Mouse (Mus musculus) intestine, embryonic 14.5 days (tissue): Measurements from ENCODE around the gene Sox15. TPM values are rescaled to one million over a fixed set of nuclear protein-coding genes. Genes with fewer than 3 reads are reported as not detected.
"Not testable (repeated sequence)": the region's sequence is repeated elsewhere in the genome, so short reads cannot be mapped to it uniquely, and the experiment has no call there.

Source experiments
- ATAC-seq: fragments of 200-750 bp; cut with Nextera tagmentation; replicated peaks from 2 replicates; pipeline ENCODE4 v1.8.0; 2017; ENCODE audit warnings: low read depth, moderate number of reproducible peaks, moderate TSS enrichment, moderate library complexity; ENCODE audit not compliant: low FRiP score, low TSS enrichment
- DNase-seq: peaks from one replicate; pipeline ENCODE4 v3.0.0-alpha.2; 2018; ENCODE audit warnings: low spot score
- H3K27ac ChIP-seq: fragments of 300-500 bp; sonication (generic); 2 replicates; pipeline ENCODE4 v1.5.1; 2014; ENCODE audit warnings: low read depth, mild to moderate bottlenecking, control low read depth
- H3K27me3 ChIP-seq: fragments of 300-500 bp; sonication (generic); replicated peaks from 2 replicates; pipeline ENCODE4 v1.6.1; 2014; ENCODE audit warnings: low read length, control low read depth; ENCODE audit not compliant: control insufficient read depth, insufficient read depth
- H3K36me3 ChIP-seq: fragments of 300-500 bp; sonication (generic); 2 replicates; pipeline ENCODE4 v1.6.1; 2014; ENCODE audit warnings: low read length, control low read depth; ENCODE audit not compliant: control insufficient read depth, insufficient read depth
- H3K4me1 ChIP-seq: fragments of 300-500 bp; sonication (generic); replicated peaks from 2 replicates; pipeline ENCODE4 v1.6.1; 2014; ENCODE audit warnings: low read length, control low read depth, mixed read lengths; ENCODE audit not compliant: control insufficient read depth, insufficient read depth
- H3K4me2 ChIP-seq: fragments of 300-500 bp; sonication (generic); 2 replicates; pipeline ENCODE4 v1.6.1; 2014; ENCODE audit warnings: low read length
- H3K4me3 ChIP-seq: fragments of 300-500 bp; sonication (generic); 2 replicates; pipeline ENCODE4 v1.5.1; 2014; ENCODE audit warnings: low read depth, low read length, control low read depth, mixed read lengths
- H3K9ac ChIP-seq: fragments of 300-500 bp; sonication (generic); 2 replicates; pipeline ENCODE4 v1.6.1; 2014; ENCODE audit warnings: mild to moderate bottlenecking, low read length
- H3K9me3 ChIP-seq: fragments of 300-500 bp; sonication (generic); 2 replicates; pipeline ENCODE4 v1.6.1; 2016; ENCODE audit warnings: low read length, control low read depth; ENCODE audit not compliant: control insufficient read depth
- WGBS: fragments of 180-500 bp; shearing (Covaris S2); extraction: QIAGEN DNeasy Blood & Tissue Kit; methylation state at CpG from one replicate; pipeline ENCODE4 v1.1.7; 2014; 5-methylcytosine and 5-hydroxymethylcytosine counted together
- polyA plus RNA-seq: library from polyadenylated mRNA; unstranded; fragments of >200 nt; fragmentation: Nextera tagmentation; extraction: Ambion mirVana; gene quantifications from 2 replicates; pipeline ENCODE4 v1.2.1, GENCODE M21; 2014

Sox15 gene
- polyA plus RNA-seq, 1 experiment from 2014 or later, result 0.35 TPM

- not testable (repeated sequence) for H3K36me3 ChIP-seq, H3K4me3 ChIP-seq, H3K27me3 ChIP-seq, H3K27ac ChIP-seq, H3K9me3 ChIP-seq, DNase-seq, H3K4me1 ChIP-seq, ATAC-seq, H3K9ac ChIP-seq
- peak overlapping the region; percentile 37; the same call in 1 of the 2 replicates for H3K4me2 ChIP-seq
- WGBS, result 55% methylated on average over 11 of the region's 11 CpGs
These were observed 40.9 kb upstream of the Sox15 start for GRCm38 (mm10) chr11:69614257-69614588.

DNA sequence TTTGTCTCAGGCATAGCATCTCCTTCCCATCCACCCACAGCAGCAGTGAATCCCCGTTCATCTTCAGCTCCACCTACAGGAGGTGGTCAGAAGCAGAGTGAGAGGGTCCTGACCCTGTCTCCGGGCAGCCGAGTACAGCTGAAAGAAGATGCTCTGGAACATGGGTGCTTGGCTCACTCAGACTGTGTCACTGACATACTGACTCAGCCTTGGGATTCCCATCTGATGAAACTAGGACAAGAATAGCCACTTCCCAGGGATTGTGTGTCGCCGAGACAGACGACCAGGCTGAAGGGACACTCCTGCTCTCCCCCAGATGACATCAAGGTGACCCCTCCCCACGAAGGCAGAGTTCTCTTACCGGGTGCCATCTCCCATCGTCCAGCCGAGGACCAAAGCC lies 38.3 kb upstream of the Sox15 start:
- Histone ChIP-seq H3K4me3 (no peak overlapping the region), H3K9me3 (no peaks in the 10 kb centered on the region), H3K4me2 (no peak overlapping the region), H3K4me1 (peaks cover 7% of the 10 kb centered on the region; the same call in 1 of the 2 replicates), H3K27me3 (no peaks in the 10 kb centered on the region), H3K27ac (no peak overlapping the region), H3K36me3 (no peaks in the 10 kb centered on the region), H3K9ac (no peak overlapping the region)
- no peak for DNase-seq
- 56% methylated on average over 10 of the region's 10 CpGs for WGBS
- no peak for ATAC-seq

DNA sequence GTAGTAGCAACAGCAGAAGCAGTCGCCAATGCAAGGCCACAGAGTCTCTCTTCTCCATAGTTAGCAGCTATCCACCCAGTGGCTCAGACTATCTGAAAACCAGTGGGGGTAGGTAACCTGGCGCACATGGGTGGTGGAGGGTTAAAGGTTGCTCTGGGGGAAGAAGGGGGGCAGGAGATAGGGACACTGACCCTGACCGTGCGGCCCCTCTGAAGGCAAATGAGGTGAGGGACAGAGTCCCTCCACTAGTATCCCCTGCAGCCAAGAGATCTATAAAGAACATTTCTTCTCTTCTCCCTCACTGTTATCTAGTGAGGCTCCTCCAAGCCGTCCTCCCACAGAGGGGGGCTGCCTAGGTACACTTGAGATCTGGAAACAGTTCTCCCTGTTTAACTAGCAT lies 37.3 kb upstream of the Sox15 start, which contains the start of gene Shbg:
Shbg (minus strand) TSS at position 101 of the 400 bp plus-strand sequence.
- Histone ChIP-seq H3K27ac (no peak within 1 kb of the TSS), H3K4me3 (no peak within 1 kb of the TSS), H3K27me3 (no peaks in the 10 kb centered on the region), H3K4me2 (no peak within 1 kb of the TSS), H3K9me3 (no peaks in the 10 kb centered on the region), H3K4me1 (peaks cover 12% of the 10 kb centered on the region), H3K9ac (no peak within 1 kb of the TSS), H3K36me3 (no peaks in the 10 kb centered on the region)
- ATAC-seq, result no peak
- no peak for DNase-seq
- 62% methylated on average over 5 of the region's 5 CpGs for WGBS

GRCm38 (mm10) chr11:69620394-69621081 lies 34.6 kb upstream of the Sox15 start:
- DNase-seq, result no peak
- H3K36me3 ChIP-seq, result no peaks in the 10 kb centered on the region
- H3K4me2 ChIP-seq, result no peak overlapping the region
- WGBS, result 74% methylated on average over 7 of the region's 7 CpGs
- H3K27ac ChIP-seq, result no peak overlapping the region
- H3K4me3 ChIP-seq, result no peak overlapping the region
- no peak overlapping the region for H3K9ac ChIP-seq
- no peaks in the 10 kb centered on the region for H3K27me3 ChIP-seq
- ATAC-seq, result no peak
- H3K9me3 ChIP-seq, result no peaks in the 10 kb centered on the region
- peaks cover 9% of the 10 kb centered on the region for H3K4me1 ChIP-seq

DNA sequence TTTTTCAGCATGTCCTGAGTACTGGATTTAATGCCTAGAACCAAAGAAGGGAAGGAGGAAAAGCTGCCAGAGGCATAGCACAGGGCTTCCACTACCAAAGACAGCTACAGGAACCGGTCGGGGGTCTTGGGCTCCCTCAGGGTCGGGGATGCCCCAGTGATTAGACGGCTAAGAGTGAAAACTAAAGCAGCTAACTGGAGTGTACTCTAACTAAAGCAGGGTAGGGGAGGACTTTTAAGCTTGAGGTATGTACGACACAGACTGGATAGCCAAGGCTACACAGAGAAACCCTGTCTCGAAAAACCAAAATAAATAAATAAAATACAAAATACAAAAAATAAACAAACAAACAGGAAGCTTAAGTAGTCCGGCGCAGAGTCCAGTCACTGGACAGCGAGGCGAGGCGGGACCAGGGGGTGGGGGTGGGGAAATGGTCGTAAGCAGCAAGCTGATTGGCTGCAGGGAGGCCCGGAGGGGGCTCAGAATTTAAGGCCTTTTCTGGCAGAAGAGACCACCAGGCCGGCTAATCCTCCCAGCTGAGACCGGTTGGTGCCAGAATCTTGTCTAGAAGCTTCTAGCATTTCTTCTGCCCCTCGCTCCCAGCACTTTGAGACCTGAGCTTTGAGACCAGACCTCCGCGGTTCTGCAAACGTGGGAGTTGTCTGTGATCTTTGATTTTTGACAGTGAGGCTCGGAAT lies 33.4 kb upstream of the Sox15 start, which contains the start of gene Sat2:
Sat2 (plus strand) TSS at position 454 of the 698 bp plus-strand sequence.
- WGBS, result 1% methylated on average over 20 of the region's 20 CpGs
- peak within 1 kb of the TSS; percentile 44 for H3K4me3 ChIP-seq
- H3K36me3 ChIP-seq, result no peaks in the 10 kb centered on the region
- DNase-seq (peak; percentile 82), ATAC-seq (peak; percentile 82)
- peak within 1 kb of the TSS; percentile 52 for H3K9ac ChIP-seq
- H3K4me2 ChIP-seq, result peak within 1 kb of the TSS; percentile 73
- no peaks in the 10 kb centered on the region for H3K9me3 ChIP-seq
- peaks cover 9% of the 10 kb centered on the region for H3K4me1 ChIP-seq
- peak within 1 kb of the TSS; percentile 34 for H3K27ac ChIP-seq
- H3K27me3 ChIP-seq, result no peaks in the 10 kb centered on the region

DNA sequence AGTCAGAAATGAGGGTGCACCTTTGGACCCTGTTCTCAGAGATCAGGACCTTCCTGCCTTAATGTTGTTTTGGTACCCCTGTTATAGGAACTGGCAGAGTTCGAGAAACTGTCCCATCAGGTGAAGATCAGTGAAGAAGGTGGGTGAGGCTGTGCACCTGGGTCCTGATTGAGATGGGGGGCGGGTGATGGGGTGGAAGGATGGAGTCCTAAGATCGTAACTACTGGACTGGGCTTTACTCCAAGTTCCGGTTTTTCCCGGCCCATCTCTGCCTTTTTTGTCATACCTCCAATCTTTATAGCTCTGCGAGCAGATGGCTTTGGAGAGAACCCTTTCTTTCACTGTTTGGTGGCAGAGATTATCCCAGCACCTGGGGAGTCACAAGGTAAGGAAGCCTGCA lies 32.7 kb upstream of the Sox15 start:
- H3K4me1 ChIP-seq, result peaks cover 9% of the 10 kb centered on the region
- peak overlapping the region; percentile 44 for H3K4me3 ChIP-seq
- H3K4me2 ChIP-seq, result peak overlapping the region; percentile 73
- 26% methylated on average over 6 of the region's 6 CpGs for WGBS
- DNase-seq (no peak), ATAC-seq (peak; percentile 48; the same call in 1 of the 2 replicates)
- peak overlapping the region; percentile 52 for H3K9ac ChIP-seq
- no peaks in the 10 kb centered on the region for H3K36me3 ChIP-seq
- no peaks in the 10 kb centered on the region for H3K27me3 ChIP-seq
- no peaks in the 10 kb centered on the region for H3K9me3 ChIP-seq
- peak overlapping the region; percentile 34 for H3K27ac ChIP-seq

- Histone ChIP-seq H3K9me3 (no peaks in the 10 kb centered on the region), H3K9ac (peak overlapping the region; percentile 52), H3K4me3 (0 out of 2 replicates have a peak overlapping the region, but pooled peaks have one; percentile 44), H3K36me3 (no peaks in the 10 kb centered on the region), H3K4me2 (peak overlapping the region; percentile 73), H3K27ac (no peak overlapping the region), H3K27me3 (no peaks in the 10 kb centered on the region), H3K4me1 (peaks cover 9% of the 10 kb centered on the region)
- DNase-seq (no peak), ATAC-seq (no peak)
- 68% methylated on average over 4 of the region's 4 CpGs for WGBS
These were observed 32.1 kb upstream of the Sox15 start for GRCm38 (mm10) chr11:69623006-69623405.

DNA sequence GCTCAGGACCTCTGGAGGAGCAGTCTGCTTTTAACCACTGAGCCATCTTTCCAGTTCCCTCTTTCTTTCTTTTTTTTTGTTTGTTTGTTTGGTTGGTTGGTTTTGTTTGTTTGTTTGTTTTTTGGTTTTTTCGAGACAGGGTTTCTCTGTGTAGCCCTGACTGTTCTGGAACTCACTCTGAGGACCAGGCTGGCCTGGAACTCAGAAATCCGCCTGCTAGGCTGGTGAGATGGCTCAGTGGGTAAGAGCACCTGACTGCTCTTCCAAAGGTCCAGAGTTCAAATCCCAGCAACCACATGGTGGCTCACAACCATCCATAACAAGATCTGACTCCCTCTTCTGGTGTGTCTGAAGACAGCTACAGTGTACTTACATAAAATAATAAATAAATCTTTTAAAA lies 30.8 kb upstream of the Sox15 start:
- H3K4me3 ChIP-seq, H3K4me2 ChIP-seq, H3K36me3 ChIP-seq, H3K4me1 ChIP-seq, H3K9ac ChIP-seq, H3K9me3 ChIP-seq, H3K27ac ChIP-seq, H3K27me3 ChIP-seq, ATAC-seq, DNase-seq: not testable (repeated sequence)
- 74% methylated on average over 2 of the region's 2 CpGs for WGBS
